Mouse (Mus musculus): Measurements from ENCODE around the gene Ppp2r5b. TPM values are rescaled to one million over a fixed set of nuclear protein-coding genes. Genes with fewer than 3 reads are reported as not detected.

Ppp2r5b gene
- total RNA-seq, 2 experiments from 2014 or later, result 149 to 158 TPM

DNA sequence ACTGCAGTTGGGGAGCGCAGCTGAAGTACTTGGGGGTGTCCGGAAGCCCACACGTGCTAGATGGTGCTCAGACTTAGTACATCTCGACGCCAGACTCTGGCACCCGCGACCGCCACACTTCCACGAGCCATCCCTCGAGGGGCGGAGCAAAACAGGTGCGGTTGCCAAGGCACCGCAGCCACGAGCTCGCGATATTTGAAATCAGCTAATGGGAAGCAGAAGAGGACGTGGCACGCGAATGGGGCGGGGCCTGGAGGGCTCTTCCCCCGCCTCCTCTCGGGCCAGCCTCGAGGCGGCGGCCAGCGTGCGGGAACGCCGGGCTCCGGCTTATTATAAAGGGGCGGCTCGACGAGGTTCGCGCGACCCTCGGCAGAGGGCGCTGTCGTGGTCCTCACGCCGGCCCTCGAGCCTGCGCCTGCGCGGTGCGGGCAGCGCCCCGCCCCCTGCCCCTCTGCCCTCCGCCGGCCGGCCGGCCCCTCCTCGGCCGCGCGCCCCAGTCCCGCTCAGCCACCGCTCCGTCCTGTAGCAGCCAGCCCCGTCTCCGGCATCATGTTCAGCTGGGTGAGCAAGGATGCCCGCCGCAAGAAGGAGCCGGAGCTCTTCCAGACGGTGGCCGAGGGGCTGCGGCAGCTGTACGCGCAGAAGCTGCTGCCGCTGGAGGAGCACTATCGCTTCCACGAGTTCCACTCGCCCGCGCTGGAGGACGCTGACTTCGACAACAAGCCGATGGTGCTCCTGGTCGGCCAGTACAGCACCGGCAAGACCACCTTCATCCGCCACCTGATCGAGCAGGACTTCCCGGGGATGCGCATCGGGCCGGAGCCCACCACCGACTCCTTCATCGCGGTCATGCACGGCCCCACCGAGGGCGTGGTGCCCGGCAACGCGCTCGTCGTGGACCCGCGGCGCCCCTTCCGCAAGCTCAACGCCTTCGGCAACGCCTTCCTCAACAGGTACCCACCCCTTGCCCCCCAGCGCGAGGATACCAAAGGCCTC lies 41.1 kb upstream of the Ppp2r5b start, which contains the start of gene Ehd1:
Ehd1 (plus strand) TSS at position 300 of the 996 bp plus-strand sequence.
- peak within 1 kb of the TSS; percentile 58 for H3K27ac ChIP-seq
- DNase-seq (ENCODE audit: extremely low spot score in 1 of 2, low spot score in 2 of 2), result peak; percentile 96 to 97
- peak within 1 kb of the TSS; percentile 80 for H3K4me3 ChIP-seq
- intact Hi-C loops (cut with DNase I), result loop anchor here (2.0 kb wide), 1 partner anchor 36 kb away; the partner anchor contains the start of gene Atg2a
- TF ChIP-seq CTCF (IDR thresholded peaks at IDR 0.05), result peak; percentile 81

DNA sequence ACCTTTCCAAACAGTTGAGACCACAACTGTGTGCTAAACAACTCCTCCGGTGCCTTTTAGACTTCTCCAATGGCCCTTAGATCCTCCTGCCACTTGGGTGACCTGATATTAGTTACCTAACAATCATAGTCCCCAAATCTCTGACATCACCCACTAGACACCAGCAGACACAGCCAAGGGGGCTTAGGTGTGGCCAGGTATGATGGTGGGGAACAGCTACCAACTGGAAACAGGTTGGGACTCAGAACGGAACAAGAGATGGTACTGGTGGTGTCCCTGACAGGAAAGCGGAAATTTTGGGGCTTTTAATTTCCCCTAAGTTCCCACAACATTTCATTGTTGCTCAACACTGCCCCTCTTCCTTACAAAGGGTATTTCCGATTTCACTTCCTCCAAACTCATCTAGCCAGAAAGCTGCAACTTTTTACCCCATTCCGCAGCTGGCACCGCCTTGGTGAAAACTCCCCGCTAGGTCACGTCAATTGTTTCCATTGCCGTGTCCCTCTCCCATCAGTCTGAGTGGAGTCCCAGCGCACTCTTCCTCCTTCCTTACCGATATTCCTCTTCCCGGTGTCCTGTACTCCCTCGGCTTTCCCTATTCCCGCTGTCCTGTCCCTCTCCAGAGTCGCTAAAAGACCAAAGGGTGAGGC lies 40.2 kb upstream of the Ppp2r5b start:
- no peak for DNase-seq (ENCODE audit: extremely low spot score in 1 of 2, low spot score in 2 of 2)
- intact Hi-C loops (cut with DNase I), result loop anchor here (2.0 kb wide), 1 partner anchor 35 kb away; the partner anchor contains the start of gene Atg2a
- Histone ChIP-seq H3K27ac (peak overlapping the region; percentile 58; the same call in 1 of the 2 replicates), H3K4me3 (peak overlapping the region; percentile 80)
- no peak; the same call in 1 of the 2 replicates for TF ChIP-seq CTCF (IDR thresholded peaks at IDR 0.05)

DNA sequence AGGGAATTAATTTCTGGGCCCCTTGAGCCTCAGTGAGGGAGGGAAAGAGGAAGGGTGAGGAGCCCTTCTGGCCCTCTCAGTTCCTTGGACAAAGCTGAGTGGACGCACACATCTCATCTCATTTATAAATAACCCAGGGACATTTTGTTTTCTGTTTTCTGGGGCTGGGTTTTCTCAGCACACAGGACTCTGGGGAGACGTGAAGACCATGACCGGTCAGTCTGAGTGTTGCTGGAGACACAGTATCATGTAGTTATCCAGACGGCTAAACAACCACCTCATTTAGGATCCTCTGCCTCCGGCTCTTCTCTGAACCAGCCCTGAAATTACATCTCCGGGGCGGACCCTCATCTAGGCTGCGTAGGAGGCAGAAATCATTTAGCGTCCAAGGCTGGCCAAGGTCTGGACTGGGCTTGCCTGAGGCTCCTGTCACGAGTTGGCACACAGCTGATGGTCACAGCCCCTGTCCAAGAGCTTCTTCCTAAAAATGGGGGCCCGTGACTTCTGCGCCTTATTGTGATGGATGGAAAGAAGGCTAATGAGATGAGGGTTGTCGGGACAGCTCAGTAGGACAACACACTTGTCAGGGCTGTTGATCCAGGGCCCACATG lies 38.4 kb upstream of the Ppp2r5b start:
- intact Hi-C loops (cut with DNase I), result no loop called here
- no peak for DNase-seq (ENCODE audit: extremely low spot score in 1 of 2, low spot score in 2 of 2)
- TF ChIP-seq CTCF (IDR thresholded peaks at IDR 0.05), result no peak
- Histone ChIP-seq H3K4me3 (no peak overlapping the region), H3K27ac (no peak overlapping the region)

DNA sequence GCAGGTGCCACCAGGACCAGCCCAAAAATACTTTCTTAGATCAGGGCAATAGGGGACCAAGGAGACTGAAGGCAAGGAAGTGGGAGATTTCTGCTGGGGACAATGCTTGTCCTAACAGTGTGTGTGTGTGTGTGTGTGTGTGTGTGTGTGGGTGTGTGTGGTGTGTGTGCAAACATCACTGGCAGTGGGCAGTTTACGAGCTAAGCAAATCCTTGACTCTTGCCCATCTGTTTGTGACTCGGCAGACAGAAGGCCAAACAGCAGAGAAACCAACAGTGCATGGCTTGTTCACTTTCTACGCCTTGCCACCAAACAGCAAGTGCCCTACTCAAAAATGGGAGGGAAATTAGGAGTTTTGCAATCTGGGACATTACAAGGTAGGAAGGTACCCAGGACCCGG lies 37.9 kb upstream of the Ppp2r5b start:
- TF ChIP-seq CTCF (IDR thresholded peaks at IDR 0.05), result no peak
- no peak overlapping the region for H3K4me3 ChIP-seq
- DNase-seq (ENCODE audit: extremely low spot score in 1 of 2, low spot score in 2 of 2), result no peak
- H3K27ac ChIP-seq, result no peak overlapping the region
- intact Hi-C loops (cut with DNase I), result no loop called here

DNA sequence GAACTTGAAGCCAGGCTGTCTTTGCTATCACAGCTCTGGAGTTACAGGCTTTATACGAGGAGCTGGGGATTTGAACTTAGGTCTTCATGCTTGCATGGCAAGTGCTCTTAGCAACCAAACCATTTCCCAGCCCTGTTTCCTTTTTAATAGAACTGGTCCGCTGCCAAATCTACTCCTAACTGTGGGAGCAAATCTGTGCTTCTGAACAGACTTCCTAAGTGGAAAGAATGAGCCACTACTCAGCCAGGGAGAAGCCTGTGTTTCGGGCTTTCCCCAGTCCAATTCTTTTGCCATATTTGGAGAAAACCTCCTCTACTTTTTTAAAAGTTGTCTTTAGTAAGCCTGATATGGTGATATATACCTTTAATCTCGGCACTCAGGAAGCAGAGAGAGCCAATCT lies 37.1 kb upstream of the Ppp2r5b start:
- no peak for TF ChIP-seq CTCF (IDR thresholded peaks at IDR 0.05)
- intact Hi-C loops (cut with DNase I), result no loop called here
- DNase-seq (ENCODE audit: extremely low spot score in 1 of 2, low spot score in 2 of 2), result no peak
- Histone ChIP-seq H3K27ac (no peak overlapping the region), H3K4me3 (no peak overlapping the region)

DNA sequence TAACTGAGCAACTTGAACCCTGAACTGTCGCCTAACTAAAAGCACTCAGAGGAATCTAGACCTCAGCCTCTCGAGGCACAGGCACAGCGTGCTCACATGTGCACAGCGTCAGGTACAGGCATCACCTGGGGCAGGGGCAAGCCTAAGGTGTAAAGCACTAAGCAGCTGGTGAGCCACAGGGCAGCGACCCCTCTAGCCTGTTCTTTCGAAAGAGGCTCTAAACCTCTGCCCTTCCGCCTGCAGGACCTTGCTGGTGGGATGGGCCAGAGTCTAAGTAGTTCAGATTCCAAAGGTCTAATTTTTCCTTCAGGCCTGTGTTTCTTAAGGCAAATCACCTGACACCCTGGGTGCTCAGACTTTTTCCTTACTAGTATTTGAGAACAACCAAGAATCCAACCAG lies 36.4 kb upstream of the Ppp2r5b start:
- no peak overlapping the region for H3K27ac ChIP-seq
- TF ChIP-seq CTCF (IDR thresholded peaks at IDR 0.05), result no peak
- DNase-seq (ENCODE audit: extremely low spot score in 1 of 2, low spot score in 2 of 2), result no peak
- no peak overlapping the region for H3K4me3 ChIP-seq
- intact Hi-C loops (cut with DNase I), result no loop called here

DNA sequence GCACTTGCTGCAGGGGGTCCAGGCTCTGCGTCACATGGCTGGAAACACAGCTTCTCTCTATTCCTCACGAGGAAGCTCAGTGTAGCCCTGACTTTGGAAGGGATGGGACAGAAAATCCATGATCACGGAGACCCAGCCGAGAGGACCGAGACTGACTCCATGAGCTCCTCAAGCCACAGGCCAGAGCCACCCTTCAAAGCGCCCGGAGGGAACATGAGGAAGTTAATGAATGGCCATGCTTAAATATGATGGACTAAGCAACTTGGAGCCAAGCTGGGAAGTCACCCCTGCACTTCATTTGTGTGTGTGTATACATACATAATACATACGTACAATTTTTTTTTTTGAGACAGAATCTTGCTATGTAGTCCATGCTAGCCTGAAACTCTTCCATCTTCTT lies 35.5 kb upstream of the Ppp2r5b start:
- TF ChIP-seq CTCF (IDR thresholded peaks at IDR 0.05), result no peak
- no peak for DNase-seq (ENCODE audit: extremely low spot score in 1 of 2, low spot score in 2 of 2)
- no peak overlapping the region for H3K27ac ChIP-seq
- no peak overlapping the region for H3K4me3 ChIP-seq
- intact Hi-C loops (cut with DNase I), result no loop called here

DNA sequence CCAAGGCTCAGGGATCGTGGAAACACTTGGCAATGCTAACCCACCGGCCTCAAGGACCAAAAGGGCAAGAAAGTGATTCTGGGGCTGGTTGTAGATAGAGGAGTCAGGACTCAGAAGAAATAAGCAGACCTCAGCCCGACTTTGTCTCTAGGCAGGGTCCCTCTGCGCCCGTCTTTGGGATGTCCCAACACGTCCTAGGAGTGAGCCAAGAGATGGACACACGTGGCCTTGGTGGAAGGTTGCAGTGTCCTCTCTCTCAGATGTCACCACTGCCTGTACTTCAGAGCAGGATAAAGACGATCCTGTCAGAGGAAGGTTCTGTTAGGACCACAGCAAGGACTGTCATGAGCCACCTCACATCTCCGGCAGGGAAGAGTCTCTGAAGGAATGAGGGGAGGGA lies 35.0 kb upstream of the Ppp2r5b start:
- Histone ChIP-seq H3K27ac (no peak overlapping the region), H3K4me3 (no peak overlapping the region)
- DNase-seq (ENCODE audit: extremely low spot score in 1 of 2, low spot score in 2 of 2), result no peak
- no peak for TF ChIP-seq CTCF (IDR thresholded peaks at IDR 0.05)
- intact Hi-C loops (cut with DNase I), result no loop called here

DNA sequence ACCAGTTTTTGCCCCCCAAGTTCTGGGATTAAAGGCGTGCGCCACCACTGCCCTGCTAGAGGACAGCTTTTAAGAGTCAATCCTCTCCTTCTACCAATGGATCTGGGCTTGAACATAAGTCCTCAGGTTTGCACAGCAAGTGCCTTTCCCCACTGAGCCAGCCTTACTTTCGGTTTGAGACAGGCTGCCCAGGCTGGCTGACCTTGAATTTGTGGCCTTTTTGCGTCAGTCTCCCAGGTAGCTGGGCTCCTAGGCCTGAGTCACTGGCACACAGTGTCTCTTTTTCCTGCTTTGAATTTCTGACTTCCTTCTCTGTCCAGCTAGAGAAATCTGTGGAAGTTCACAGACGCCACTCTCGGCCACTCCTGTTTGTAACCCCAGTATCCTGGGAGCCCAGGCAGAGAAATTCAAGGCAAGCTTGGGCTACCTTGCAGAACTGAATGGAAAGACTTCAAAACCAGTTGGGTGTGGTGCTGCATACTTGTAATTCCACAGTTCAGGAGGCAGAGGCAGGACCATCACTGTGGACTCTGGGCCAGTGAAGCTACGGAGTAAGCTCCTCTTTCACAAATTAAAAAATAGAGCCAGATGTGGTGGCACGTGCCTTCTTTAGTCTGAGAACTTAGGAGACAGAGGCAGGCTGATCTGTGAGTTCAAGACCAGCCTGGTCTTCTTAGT lies 34.3 kb upstream of the Ppp2r5b start:
- intact Hi-C loops (cut with DNase I), result loop anchor here (2.0 kb wide), 1 partner anchor 61 kb away; no protein-coding TSS in a partner anchor
- Histone ChIP-seq H3K4me3 (no peak overlapping the region), H3K27ac (no peak overlapping the region)
- TF ChIP-seq CTCF (IDR thresholded peaks at IDR 0.05), result no peak
- no peak for DNase-seq (ENCODE audit: extremely low spot score in 1 of 2, low spot score in 2 of 2)

DNA sequence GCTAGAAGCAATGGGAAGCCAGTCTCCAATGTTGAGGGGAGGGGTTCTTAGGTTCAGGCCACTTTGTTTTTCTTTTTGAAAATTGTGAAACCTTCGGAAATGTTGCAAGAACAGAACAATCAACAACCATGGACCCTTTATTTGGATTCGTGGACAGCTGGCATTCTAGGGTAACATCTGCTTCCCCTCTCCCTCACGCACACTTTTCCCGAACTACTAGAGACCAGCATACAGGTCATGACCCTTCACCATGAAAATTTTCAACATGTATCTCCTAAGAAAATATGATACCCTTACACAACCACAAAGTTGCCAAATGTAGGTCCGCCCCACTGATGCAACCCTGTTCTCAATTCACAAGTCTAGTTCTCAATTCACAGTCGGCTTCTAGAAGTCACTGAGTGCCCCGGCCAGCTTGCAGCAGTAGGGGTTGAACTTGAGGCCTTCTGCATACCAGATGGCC lies 33.0 kb upstream of the Ppp2r5b start:
- H3K4me3 ChIP-seq, result no peak overlapping the region
- no peak overlapping the region for H3K27ac ChIP-seq
- intact Hi-C loops (cut with DNase I), result loop anchor here (1.0 to 2.0 kb wide), 2 partner anchors 37 to 62 kb away; no protein-coding TSS in a partner anchor
- DNase-seq (ENCODE audit: extremely low spot score in 1 of 2, low spot score in 2 of 2), result no peak
- no peak for TF ChIP-seq CTCF (IDR thresholded peaks at IDR 0.05)

DNA sequence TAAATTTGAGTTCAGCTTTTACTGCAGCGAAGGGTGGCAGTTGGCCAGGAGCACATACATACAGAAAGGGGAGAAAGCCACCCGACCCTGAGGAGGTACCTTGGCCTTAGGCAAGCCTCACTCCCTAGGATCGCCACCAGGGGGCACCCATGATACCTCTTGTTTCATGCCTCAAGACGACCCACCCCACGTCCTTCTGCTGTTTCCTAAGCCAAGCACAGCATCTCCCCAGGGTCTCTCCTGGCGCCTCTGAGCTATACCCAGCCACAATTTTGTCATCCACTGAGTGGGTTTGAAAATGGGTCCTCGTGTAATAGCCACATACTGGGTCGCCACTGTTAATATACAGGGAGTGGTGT lies 32.5 kb upstream of the Ppp2r5b start:
- intact Hi-C loops (cut with DNase I), result loop anchor here (1.0 to 2.0 kb wide), 2 partner anchors 37 to 63 kb away; no protein-coding TSS in a partner anchor

More for the DNA sequence above, 32.5 kb upstream of the Ppp2r5b start:
- H3K4me3 ChIP-seq, result no peak overlapping the region
- no peak overlapping the region for H3K27ac ChIP-seq
- peak; percentile 95 for TF ChIP-seq CTCF (IDR thresholded peaks at IDR 0.05)
- DNase-seq (ENCODE audit: extremely low spot score in 1 of 2, low spot score in 2 of 2), result peak; percentile 76 to 84

Data from left cerebral cortex, adult 2 months (tissue).